Mouse (Mus musculus): ENCODE measurements around the gene F8a. TPM values are rescaled to one million over a fixed set of nuclear protein-coding genes. Genes with fewer than 3 reads are reported as not detected.
A peak's percentile ranks its signal among the peaks of the same experiment; 100 is the strongest.
"Not testable (repeated sequence)": the region's sequence is repeated elsewhere in the genome, so short reads cannot be mapped to it uniquely, and the experiment has no call there.

Gene F8a
- polyA plus RNA-seq (2012; rRNA removed) (1.5 and 1.9 TPM in 2 replicates), polyA plus RNA-seq (2014; fragmentation: Nextera tagmentation; extraction: Ambion mirVana) (2.4 and 2.9 TPM in 2 replicates)

- no peaks in the 10 kb centered on the region; the same call in 1 of the 2 replicates for H3K27me3 ChIP-seq (ENCODE audit: control insufficient read depth, insufficient read depth, low read length)
- peak within 1 kb of the TSS; percentile 75 for H3K4me2 ChIP-seq (ENCODE audit: low read depth)
- H3K4me1 ChIP-seq (replicated peaks; ENCODE audit: control insufficient read depth in 2 of 2, insufficient read depth in 2 of 2, low read length in 1 of 2), result no peaks in the 10 kb centered on the region
- 11% methylated on average over 39 of the region's 39 CpGs for WGBS (ENCODE audit: insufficient replicate concordance)
- H3K36me3 ChIP-seq (replicated peaks; ENCODE audit: control insufficient read depth, insufficient read depth, low read depth), result no peaks in the 10 kb centered on the region
- peak; percentile 93 for ATAC-seq (ENCODE audit: insufficient read depth)
- H3K9ac ChIP-seq (replicated peaks), result peak within 1 kb of the TSS; percentile 50
- no peak within 1 kb of the TSS for H3K27ac ChIP-seq
- peak within 1 kb of the TSS; percentile 63 to 68 for H3K4me3 ChIP-seq (ENCODE audit: insufficient read depth in 1 of 2, low read depth in 2 of 2, low read length in 2 of 2)
- DNase-seq (ENCODE audit: low read depth in 3 of 3, low spot score in 3 of 3), result peak; percentile 31 to 46 (median 34)
- no peaks in the 10 kb centered on the region for H3K9me3 ChIP-seq (ENCODE audit: control insufficient read depth, low read length)
- no peak for TF ChIP-seq EP300 (IDR thresholded peaks at IDR 0.05; ENCODE audit: low read depth)
- no peak for TF ChIP-seq CTCF (IDR thresholded peaks at IDR 0.05; ENCODE audit: low read depth)
Measured at GRCm38 (mm10) chrX:73227914-73228605, at the start of gene F8a. TSS of gene F8a (plus strand) at chrX:73228291.

- 68% methylated on average over 12 of the region's 12 CpGs for WGBS (ENCODE audit: insufficient replicate concordance)
- not testable (repeated sequence) for H3K36me3 ChIP-seq (replicated peaks; ENCODE audit: control insufficient read depth, insufficient read depth, low read depth); H3K27me3 ChIP-seq (ENCODE audit: control insufficient read depth, insufficient read depth, low read length); H3K4me3 ChIP-seq (ENCODE audit: insufficient read depth in 1 of 2, low read depth in 2 of 2, low read length in 2 of 2); DNase-seq (ENCODE audit: low read depth in 3 of 3, low spot score in 3 of 3); H3K4me2 ChIP-seq (ENCODE audit: low read depth); H3K9me3 ChIP-seq (ENCODE audit: control insufficient read depth, low read length); H3K9ac ChIP-seq (replicated peaks); H3K27ac ChIP-seq; H3K4me1 ChIP-seq (replicated peaks; ENCODE audit: control insufficient read depth in 2 of 2, insufficient read depth in 2 of 2, low read length in 1 of 2); ATAC-seq (ENCODE audit: insufficient read depth)
Measured at GRCm38 (mm10) chrX:73191934-73192333, 36.2 kb upstream of the F8a start, which contains the start of gene Xlr3b. TSS of gene Xlr3b (plus strand) at chrX:73192207.

GRCm38 (mm10) chrX:73213819-73214564, 14.1 kb upstream of the F8a start, which contains the start of gene Xlr4b:
TSS of gene Xlr4b (plus strand) at chrX:73214333.
- H3K4me1 ChIP-seq (replicated peaks; ENCODE audit: control insufficient read depth in 2 of 2, insufficient read depth in 2 of 2, low read length in 1 of 2); DNase-seq (ENCODE audit: low read depth in 3 of 3, low spot score in 3 of 3); H3K36me3 ChIP-seq (replicated peaks; ENCODE audit: control insufficient read depth, insufficient read depth, low read depth); H3K9ac ChIP-seq (replicated peaks); H3K9me3 ChIP-seq (ENCODE audit: control insufficient read depth, low read length); H3K4me3 ChIP-seq (ENCODE audit: insufficient read depth in 1 of 2, low read depth in 2 of 2, low read length in 2 of 2); H3K27ac ChIP-seq; H3K4me2 ChIP-seq (ENCODE audit: low read depth); ATAC-seq (ENCODE audit: insufficient read depth); H3K27me3 ChIP-seq (ENCODE audit: control insufficient read depth, insufficient read depth, low read length): not testable (repeated sequence)
- whole genome bisulfite sequencing (ENCODE audit: insufficient replicate concordance), result 39% methylated on average over 10 of the region's 19 CpGs

- H3K27me3 ChIP-seq (ENCODE audit: control insufficient read depth, insufficient read depth, low read length), result no peaks in the 10 kb centered on the region; the same call in 1 of the 2 replicates
- 38% methylated on average over 1 of the region's 1 CpGs for WGBS (ENCODE audit: insufficient replicate concordance)
- H3K9me3 ChIP-seq (ENCODE audit: control insufficient read depth, low read length), result no peaks in the 10 kb centered on the region
- no peaks in the 10 kb centered on the region for H3K4me1 ChIP-seq (replicated peaks; ENCODE audit: control insufficient read depth in 2 of 2, insufficient read depth in 2 of 2, low read length in 1 of 2)
- ATAC-seq (ENCODE audit: insufficient read depth) (no peak), DNase-seq (ENCODE audit: low read depth in 3 of 3, low spot score in 3 of 3) (no peak)
- H3K27ac ChIP-seq, result no peak overlapping the region
- no peak overlapping the region for H3K4me3 ChIP-seq (ENCODE audit: insufficient read depth in 1 of 2, low read depth in 2 of 2, low read length in 2 of 2)
- H3K36me3 ChIP-seq (replicated peaks; ENCODE audit: control insufficient read depth, insufficient read depth, low read depth), result no peaks in the 10 kb centered on the region
- no peak overlapping the region for H3K9ac ChIP-seq (replicated peaks)
- TF ChIP-seq CTCF (IDR thresholded peaks at IDR 0.05; ENCODE audit: low read depth) (no peak), EP300 (IDR thresholded peaks at IDR 0.05; ENCODE audit: low read depth) (no peak)
- H3K4me2 ChIP-seq (ENCODE audit: low read depth), result no peak overlapping the region
Measured at GRCm38 (mm10) chrX:73225365-73225764, 2.7 kb upstream of the F8a start.

GRCm38 (mm10) chrX:73228606-73229214, 619 bp downstream of the F8a start:
- DNase-seq (ENCODE audit: low read depth in 3 of 3, low spot score in 3 of 3), result no peak
- WGBS (ENCODE audit: insufficient replicate concordance), result 12% methylated on average over 47 of the region's 51 CpGs
- Histone ChIP-seq H3K4me1 (replicated peaks; ENCODE audit: control insufficient read depth in 2 of 2, insufficient read depth in 2 of 2, low read length in 1 of 2) (no peaks in the 10 kb centered on the region), H3K27ac (no peak overlapping the region), H3K27me3 (ENCODE audit: control insufficient read depth, insufficient read depth, low read length) (no peaks in the 10 kb centered on the region; the same call in 1 of the 2 replicates), H3K9me3 (ENCODE audit: control insufficient read depth, low read length) (no peaks in the 10 kb centered on the region), H3K36me3 (replicated peaks; ENCODE audit: control insufficient read depth, insufficient read depth, low read depth) (no peaks in the 10 kb centered on the region), H3K4me3 (ENCODE audit: insufficient read depth in 1 of 2, low read depth in 2 of 2, low read length in 2 of 2) (peak overlapping the region; percentile 63 to 68), H3K9ac (replicated peaks) (peak overlapping the region; percentile 50), H3K4me2 (ENCODE audit: low read depth) (peak overlapping the region; percentile 75)
- ATAC-seq (ENCODE audit: insufficient read depth), result peak; percentile 57
- TF ChIP-seq EP300 (IDR thresholded peaks at IDR 0.05; ENCODE audit: low read depth) (no peak), CTCF (IDR thresholded peaks at IDR 0.05; ENCODE audit: low read depth) (peak; percentile 23; the same call in 1 of the 2 replicates)

All from liver, embryonic 14.5 days (tissue).